8 mouse cellular contexts compared by ENCODE assay signal in genomic region chr13:104285737-104286311, GRCm38 (mm10). TPM values are rescaled to one million over a fixed set of nuclear protein-coding genes. Genes with fewer than 3 reads are reported as not detected.
DNase-seq lines count a peak whose midpoint lies in the region; ATAC-seq lines count a peak whose summit lies in the region.

No protein-coding gene starts in this region.

- no peaks in the 10 kb centered on the region for H3K9me3 ChIP-seq in intestine, embryonic 15.5 days
- no peaks in the 10 kb centered on the region for H3K9me3 ChIP-seq in limb, embryonic 13.5 days
- H3K9me3 ChIP-seq in midbrain, embryonic 16.5 days (replicated peaks; ENCODE audit: control insufficient read depth, low read length, poor library complexity, severe bottlenecking): no peaks in the 10 kb centered on the region

- peak overlapping the region; percentile 75 for H3K4me2 ChIP-seq in intestine, embryonic 15.5 days (replicated peaks)
- peak overlapping the region; percentile 74 for H3K4me2 ChIP-seq in limb, embryonic 13.5 days (replicated peaks)
- H3K4me2 ChIP-seq in midbrain, embryonic 16.5 days (ENCODE audit: low read length): peak overlapping the region; percentile 77

- no peaks in the 10 kb centered on the region for H3K27me3 ChIP-seq in intestine, embryonic 15.5 days (replicated peaks)
- H3K27me3 ChIP-seq in limb, embryonic 13.5 days: no peaks in the 10 kb centered on the region
- H3K27me3 ChIP-seq in midbrain, embryonic 16.5 days (ENCODE audit: control insufficient read depth, insufficient read depth, low read depth, low read length): no peaks in the 10 kb centered on the region

- WGBS in intestine, embryonic 15.5 days: under 1% methylated on average over 10 of the region's 10 CpGs
- WGBS in limb, embryonic 13.5 days: 2% methylated on average over 10 of the region's 10 CpGs
- under 1% methylated on average over 10 of the region's 10 CpGs for WGBS in midbrain, embryonic 16.5 days

- no peaks in the 10 kb centered on the region for H3K36me3 ChIP-seq in intestine, embryonic 15.5 days
- H3K36me3 ChIP-seq in limb, embryonic 13.5 days: no peaks in the 10 kb centered on the region
- H3K36me3 ChIP-seq in midbrain, embryonic 16.5 days (ENCODE audit: control insufficient read depth, insufficient read depth, low read length): no peaks in the 10 kb centered on the region

- peak; percentile 8 for DNase-seq in right cerebral cortex, adult 18-20 months
- DNase-seq in right cerebral cortex, postnatal 4 days: no peak
- peak; percentile 27 for DNase-seq in cerebellum, adult 9-11 months
- DNase-seq in gastrocnemius, postnatal 25 days: peak; percentile 13
- peak; percentile 47 for DNase-seq in thymus, postnatal 4 days

- no peaks in the 10 kb centered on the region for H3K4me1 ChIP-seq in intestine, embryonic 15.5 days (replicated peaks)
- peaks cover 12% of the 10 kb centered on the region for H3K4me1 ChIP-seq in limb, embryonic 13.5 days
- peaks cover 15% of the 10 kb centered on the region for H3K4me1 ChIP-seq in midbrain, embryonic 16.5 days (ENCODE audit: control insufficient read depth, insufficient read depth, low read length)

- H3K27ac ChIP-seq in intestine, embryonic 15.5 days: peak overlapping the region; percentile 48; the same call in 1 of the 2 replicates
- H3K27ac ChIP-seq in limb, embryonic 13.5 days: peak overlapping the region; percentile 74
- H3K27ac ChIP-seq in midbrain, embryonic 16.5 days (ENCODE audit: low read length): peak overlapping the region; percentile 61

- H3K4me3 ChIP-seq in intestine, embryonic 15.5 days (replicated peaks): peak overlapping the region; percentile 40
- H3K4me3 ChIP-seq in limb, embryonic 13.5 days: peak overlapping the region; percentile 53
- H3K4me3 ChIP-seq in midbrain, embryonic 16.5 days (ENCODE audit: low read depth, low read length): peak overlapping the region; percentile 49

- ATAC-seq in intestine, embryonic 15.5 days: peak; percentile 34; the same call in 1 of the 2 replicates
- ATAC-seq in limb, embryonic 13.5 days (ENCODE audit: low FRiP score, low read depth): no peak
- ATAC-seq in midbrain, embryonic 16.5 days: no peak

- H3K9ac ChIP-seq in intestine, embryonic 15.5 days: peak overlapping the region; percentile 8; the same call in 1 of the 2 replicates
- peak overlapping the region; percentile 66 for H3K9ac ChIP-seq in limb, embryonic 13.5 days
- peak overlapping the region; percentile 54 for H3K9ac ChIP-seq in midbrain, embryonic 16.5 days (ENCODE audit: low read depth, low read length)

RNA-seq across cellular contexts. Expression of gene Adamts6, which starts 1.8 kb away (rescaled TPM):
- total RNA-seq in gastrocnemius, postnatal 25 days (2021): 1 to 10 TPM in 1 of 2 experiments, under 1 TPM in 1; 0.94 to 1.2 TPM
- 1.7 and 2.1 TPM in 2 replicates for polyA plus RNA-seq in intestine, embryonic 15.5 days (2015; fragmentation: Nextera tagmentation; extraction: Ambion mirVana)
- 4.6 and 5.8 TPM in 2 replicates for polyA plus RNA-seq in limb, embryonic 13.5 days (2015; fragmentation: Nextera tagmentation; extraction: Ambion mirVana)
- 1.5 and 1.9 TPM in 2 replicates for polyA plus RNA-seq in midbrain, embryonic 16.5 days (2015; fragmentation: Nextera tagmentation; extraction: Ambion mirVana)

RNA-seq across cellular contexts. Expression of gene Ppwd1, which starts 57.2 kb away (rescaled TPM):
- total RNA-seq in gastrocnemius, postnatal 25 days (2021): 1 to 10 TPM; 6.2 to 6.9 TPM
- polyA plus RNA-seq in intestine, embryonic 15.5 days (2015; fragmentation: Nextera tagmentation; extraction: Ambion mirVana): 12.9 and 14.8 TPM in 2 replicates
- 16.2 and 17.4 TPM in 2 replicates for polyA plus RNA-seq in limb, embryonic 13.5 days (2015; fragmentation: Nextera tagmentation; extraction: Ambion mirVana)
- polyA plus RNA-seq in midbrain, embryonic 16.5 days (2015; fragmentation: Nextera tagmentation; extraction: Ambion mirVana): 6.4 and 6.7 TPM in 2 replicates

RNA-seq across cellular contexts. Expression of gene Cenpk, which starts 57.4 kb away (rescaled TPM):
- 1 to 10 TPM in 1 of 2 experiments, under 1 TPM in 1; 0.46 to 1.1 TPM for total RNA-seq in gastrocnemius, postnatal 25 days (2021)
- 48.7 and 59.0 TPM in 2 replicates for polyA plus RNA-seq in intestine, embryonic 15.5 days (2015; fragmentation: Nextera tagmentation; extraction: Ambion mirVana)
- polyA plus RNA-seq in limb, embryonic 13.5 days (2015; fragmentation: Nextera tagmentation; extraction: Ambion mirVana): 78.1 and 86.2 TPM in 2 replicates
- polyA plus RNA-seq in midbrain, embryonic 16.5 days (2015; fragmentation: Nextera tagmentation; extraction: Ambion mirVana): 9.6 and 10.6 TPM in 2 replicates

Comparison
In these comparisons a context has a peak if more than half of its experiments do, and no peak if none do; other contexts are left out.
1. H3K9ac ChIP-seq: peak in every context shown above with its lines; median percentile 66 in limb, embryonic 13.5 days; 54 in midbrain, embryonic 16.5 days; 8 in intestine, embryonic 15.5 days.